Mouse (Mus musculus): ENCODE data around the gene Scp2. TPM values are rescaled to one million over a fixed set of nuclear protein-coding genes. Genes with fewer than 3 reads are reported as not detected.

Scp2 gene
- polyA plus RNA-seq, 1 experiment from 2014 or later = 243 TPM

DNA sequence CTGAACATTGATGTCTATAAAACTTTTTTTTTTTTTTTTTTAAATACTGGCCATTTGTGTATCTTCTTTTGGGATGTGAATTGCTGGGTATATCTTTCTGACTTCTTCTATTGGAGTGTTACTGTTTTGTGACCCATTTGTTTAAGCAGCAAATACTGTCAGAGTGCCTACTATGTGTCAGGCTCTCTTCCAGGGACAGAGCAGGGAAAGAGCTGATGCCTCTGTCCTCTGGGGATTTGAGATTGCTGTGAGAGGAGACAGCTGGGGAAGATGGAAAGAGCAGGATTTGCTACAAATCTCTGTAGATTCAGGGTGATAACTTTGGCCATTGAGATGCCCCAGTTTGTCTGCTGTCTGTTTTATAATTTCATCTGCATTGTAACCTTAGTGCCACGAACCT, 145.4 kb downstream of the Scp2 start:
- ATAC-seq (ENCODE audit: low read depth) = no peak
- WGBS = 88% methylated on average over 1 of the region's 1 CpGs
- Histone ChIP-seq H3K9me3 (no peaks in the 10 kb centered on the region), H3K27me3 (no peaks in the 10 kb centered on the region), H3K4me1 (replicated peaks) (no peaks in the 10 kb centered on the region), H3K4me3 (no peak overlapping the region), H3K9ac (no peak overlapping the region), H3K36me3 (no peaks in the 10 kb centered on the region), H3K4me2 (no peak overlapping the region), H3K27ac (replicated peaks) (no peak overlapping the region)

DNA sequence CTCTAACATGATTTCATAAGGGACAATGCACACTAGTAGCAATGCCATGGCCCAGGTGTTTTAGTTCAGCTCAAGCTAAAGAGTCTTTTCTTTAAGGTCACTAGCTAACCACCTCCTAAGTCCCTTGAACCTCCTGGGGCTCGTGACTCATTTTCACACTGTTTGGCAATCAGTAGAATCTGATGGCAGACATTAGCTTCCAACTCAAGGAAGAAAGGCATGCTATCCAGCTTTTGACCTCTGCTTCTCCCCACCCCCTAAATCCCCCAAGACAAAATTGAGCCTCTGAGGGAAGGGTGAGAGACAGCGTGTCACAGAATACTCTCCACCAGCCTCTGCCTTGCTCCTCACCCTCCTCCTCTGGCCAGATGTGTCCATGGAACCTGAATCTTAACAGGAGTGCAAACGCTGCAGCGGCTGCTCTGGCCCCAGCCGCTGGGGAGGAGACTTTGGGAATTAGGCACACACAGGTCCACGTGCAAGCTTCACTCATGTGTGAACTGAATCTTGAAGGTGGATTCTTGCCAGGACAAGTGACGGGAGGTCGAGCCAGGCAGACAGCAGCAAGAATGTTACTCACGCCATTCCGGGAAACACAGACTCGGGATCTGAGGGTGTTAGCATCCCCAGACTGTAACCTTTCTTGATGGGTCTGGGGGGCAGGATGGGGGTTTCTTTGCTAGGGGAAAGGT, 146.0 kb downstream of the Scp2 start:
- Histone ChIP-seq H3K4me1 (replicated peaks) (no peaks in the 10 kb centered on the region), H3K9ac (no peak overlapping the region), H3K27me3 (no peaks in the 10 kb centered on the region), H3K4me3 (no peak overlapping the region), H3K4me2 (no peak overlapping the region), H3K36me3 (no peaks in the 10 kb centered on the region), H3K9me3 (no peaks in the 10 kb centered on the region), H3K27ac (replicated peaks) (no peak overlapping the region)
- no peak for ATAC-seq (ENCODE audit: low read depth)
- WGBS = 60% methylated on average over 11 of the region's 11 CpGs

DNA sequence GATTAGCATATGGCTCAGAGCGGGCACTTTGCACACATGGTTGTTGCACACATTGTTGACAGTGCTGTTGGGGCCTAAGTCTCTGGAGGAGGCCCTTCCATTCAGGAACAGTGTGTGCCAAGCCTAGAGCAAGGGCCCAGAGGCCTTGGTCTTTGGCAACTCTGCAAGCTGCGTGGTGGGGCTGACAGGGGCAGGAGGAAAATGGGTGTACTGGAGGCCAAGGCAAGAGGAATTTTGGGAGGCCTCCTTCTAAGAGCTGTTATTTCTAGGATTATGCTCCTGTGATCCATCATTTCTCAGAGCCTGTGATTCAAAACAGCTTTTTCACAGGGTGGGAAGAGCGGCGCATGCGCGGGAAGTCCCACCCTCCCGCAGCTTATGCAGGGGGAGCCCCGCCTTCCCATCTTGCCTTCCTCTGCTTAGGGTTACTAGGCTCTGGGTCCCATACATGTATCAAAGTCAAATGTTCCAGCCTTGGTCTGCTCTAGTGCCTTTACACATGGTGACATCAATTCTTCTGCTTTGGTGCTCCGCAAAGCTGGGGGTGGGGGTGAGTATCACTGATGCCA, 148.3 kb downstream of the Scp2 start:
- no peak overlapping the region for H3K4me2 ChIP-seq
- no peaks in the 10 kb centered on the region for H3K36me3 ChIP-seq
- no peaks in the 10 kb centered on the region for H3K27me3 ChIP-seq
- no peak overlapping the region for H3K9ac ChIP-seq
- no peak overlapping the region for H3K4me3 ChIP-seq
- no peaks in the 10 kb centered on the region for H3K4me1 ChIP-seq (replicated peaks)
- no peak overlapping the region for H3K27ac ChIP-seq (replicated peaks)
- WGBS = 88% methylated on average over 9 of the region's 9 CpGs
- no peak for ATAC-seq (ENCODE audit: low read depth)
- no peaks in the 10 kb centered on the region for H3K9me3 ChIP-seq

DNA sequence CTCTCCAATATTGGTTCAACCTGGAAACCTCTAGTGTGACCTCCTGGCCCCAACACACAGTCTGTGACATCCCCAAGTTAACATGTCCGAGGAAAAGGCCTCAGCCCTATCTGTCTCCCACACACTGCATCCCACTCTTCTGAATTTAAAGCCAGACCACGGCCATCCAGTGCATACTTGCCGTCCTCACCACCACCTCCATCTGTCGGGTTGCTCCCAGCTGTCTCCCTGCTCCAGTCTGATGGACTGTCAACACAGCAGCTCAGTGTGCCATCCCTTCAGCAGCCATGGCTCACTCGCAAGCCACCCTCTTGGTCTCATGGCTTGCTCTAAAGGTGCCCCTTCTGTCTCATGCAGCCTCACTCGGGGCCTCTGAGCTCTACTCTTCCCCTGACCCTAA, 149.1 kb downstream of the Scp2 start:
- Histone ChIP-seq H3K4me1 (replicated peaks) (no peaks in the 10 kb centered on the region), H3K9ac (no peak overlapping the region), H3K36me3 (no peaks in the 10 kb centered on the region), H3K9me3 (no peaks in the 10 kb centered on the region), H3K4me3 (no peak overlapping the region), H3K27me3 (no peaks in the 10 kb centered on the region), H3K27ac (replicated peaks) (no peak overlapping the region), H3K4me2 (no peak overlapping the region)
- WGBS = 85% methylated on average over 6 of the region's 6 CpGs
- ATAC-seq (ENCODE audit: low read depth) = no peak

DNA sequence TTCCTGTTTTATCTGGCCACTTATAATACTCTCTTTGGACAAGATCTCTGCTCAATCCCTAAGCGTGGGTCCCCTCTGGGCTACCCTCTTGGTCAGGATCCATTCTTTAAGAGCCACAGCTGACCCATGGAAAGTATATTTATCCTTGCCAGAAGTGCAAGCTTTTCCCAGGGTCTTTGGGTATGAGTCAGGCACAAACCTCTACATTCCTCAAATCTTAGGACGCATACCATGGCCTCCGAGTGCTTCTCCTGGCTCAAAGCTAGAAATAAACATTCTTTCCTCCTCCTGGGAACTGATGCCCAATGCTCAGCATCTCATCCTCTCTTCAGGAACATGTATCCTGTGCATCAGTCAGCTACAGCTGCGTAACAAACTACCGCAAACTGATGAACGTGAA, 149.8 kb downstream of the Scp2 start:
- H3K4me3 ChIP-seq = no peak overlapping the region
- no peaks in the 10 kb centered on the region for H3K9me3 ChIP-seq
- H3K4me1 ChIP-seq (replicated peaks) = no peaks in the 10 kb centered on the region
- no peak overlapping the region for H3K27ac ChIP-seq (replicated peaks)
- H3K4me2 ChIP-seq = no peak overlapping the region
- 94% methylated on average over 6 of the region's 6 CpGs for WGBS
- no peaks in the 10 kb centered on the region for H3K36me3 ChIP-seq
- no peak overlapping the region for H3K9ac ChIP-seq
- no peak for ATAC-seq (ENCODE audit: low read depth)
- no peaks in the 10 kb centered on the region for H3K27me3 ChIP-seq

Small RNA genes within 50 kb of the gene (microRNA-seq; reads per million reads assigned to microRNA genes)
- not detected for gene Mir6397

Other genes starting within 250 kb of the Scp2 start
- gene Cpt2, start 221.4 kb downstream of the Scp2 start, polyA plus RNA-seq (2015; fragmentation: Nextera tagmentation; extraction: Ambion mirVana) = 21.3 and 22.7 TPM in 2 replicates
- gene Slc1a7, start 176.7 kb downstream of the Scp2 start, polyA plus RNA-seq (2015; fragmentation: Nextera tagmentation; extraction: Ambion mirVana) = not detected in 2 replicates
- 0.18 and 0.25 TPM in 2 replicates for gene Podn, start 48.6 kb downstream of the Scp2 start, polyA plus RNA-seq (2015; fragmentation: Nextera tagmentation; extraction: Ambion mirVana)
- gene Echdc2, start 20.4 kb upstream of the Scp2 start, polyA plus RNA-seq (2015; fragmentation: Nextera tagmentation; extraction: Ambion mirVana) = 8.3 and 9.8 TPM in 2 replicates
- not detected in 2 replicates for gene Zyg11a, start 73.0 kb upstream of the Scp2 start, polyA plus RNA-seq (2015; fragmentation: Nextera tagmentation; extraction: Ambion mirVana)
- gene Zyg11b, start 156.1 kb upstream of the Scp2 start, polyA plus RNA-seq (2015; fragmentation: Nextera tagmentation; extraction: Ambion mirVana) = 23.1 and 25.3 TPM in 2 replicates
- 43.2 and 46.8 TPM in 2 replicates for gene Coa7, start 183.1 kb upstream of the Scp2 start, polyA plus RNA-seq (2015; fragmentation: Nextera tagmentation; extraction: Ambion mirVana)
- 4.0 and 4.1 TPM in 2 replicates for gene Shisal2a, start 238.4 kb upstream of the Scp2 start, polyA plus RNA-seq (2015; fragmentation: Nextera tagmentation; extraction: Ambion mirVana)

All from neural tube, embryonic 13.5 days (tissue).